ENCODE assay signal across 10 mouse cellular contexts in the genomic region with DNA sequence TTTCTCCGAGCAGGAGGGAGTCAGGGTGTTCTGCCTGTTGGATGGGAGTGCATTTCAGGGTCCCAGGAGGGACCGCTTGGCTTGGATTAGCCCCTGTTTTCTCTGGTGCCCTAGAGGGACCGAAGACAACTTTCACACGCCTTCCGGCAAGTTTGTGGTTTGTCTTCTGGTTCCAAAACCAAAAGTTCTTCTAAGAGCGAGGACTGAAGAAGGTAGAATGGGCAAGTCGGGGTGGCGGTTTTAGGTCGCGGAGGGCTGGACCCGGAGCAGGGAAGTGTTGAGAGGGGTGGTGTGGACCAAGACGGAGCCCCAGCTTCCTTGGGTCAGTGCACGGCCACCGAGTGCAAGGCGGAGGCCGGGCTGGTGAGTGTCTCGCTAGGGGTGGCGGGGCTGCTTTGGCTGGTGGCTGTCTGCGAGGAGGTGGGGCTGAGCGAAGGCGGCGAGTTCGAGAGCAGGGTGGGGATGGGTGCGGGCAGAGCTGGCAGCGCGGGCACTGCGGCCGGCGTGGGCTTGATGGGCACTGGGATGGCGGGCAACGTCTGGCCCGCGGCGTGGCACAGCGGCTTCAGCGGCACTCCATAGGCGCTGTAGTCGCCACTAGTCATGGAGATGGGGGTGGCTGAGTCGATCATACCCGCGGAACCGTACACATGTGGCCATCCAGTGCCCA. TPM values are rescaled to one million over a fixed set of nuclear protein-coding genes. Genes with fewer than 3 reads are reported as not detected.
A peak's percentile ranks its signal among the peaks of the same experiment; 100 is the strongest.
DNase-seq lines count a peak whose midpoint lies in the region; ATAC-seq and TF ChIP-seq lines count a peak whose summit lies in the region.
"Had no signal": no experiment of that assay in that cellular context is flagged by ENCODE, and none has a peak within 500 bp of the region (broad histone marks: within the 10 kb centered on the region; RNA-seq: fewer than 3 reads in every experiment).

No protein-coding gene starts in this region.

- peak overlapping the region; percentile 28 for H3K4me3 ChIP-seq in heart, postnatal 0 days (ENCODE audit: low read depth, low read length)
- peak overlapping the region; percentile 36 for H3K4me3 ChIP-seq in hindbrain, embryonic 14.5 days (replicated peaks; ENCODE audit: low read length)
- peak overlapping the region; percentile 40 for H3K4me3 ChIP-seq in midbrain, postnatal 0 days (ENCODE audit: low read depth, low read length)

- ATAC-seq in heart, postnatal 0 days (ENCODE audit: insufficient read depth, low read depth), result no peak
- ATAC-seq in hindbrain, embryonic 14.5 days (ENCODE audit: low FRiP score), result no peak
- ATAC-seq in midbrain, postnatal 0 days (ENCODE audit: low FRiP score), result no peak

- no peak for DNase-seq in heart, postnatal 0 days (ENCODE audit: low spot score)
- DNase-seq in heart, postnatal 14 days, result no peak
- peak; percentile 55 for DNase-seq in embryo, embryonic 9.5 days (ENCODE audit: extremely low spot score)
- no peak for DNase-seq in hindbrain, embryonic 14.5 days (ENCODE audit: low spot score)
- no peak for DNase-seq in midbrain, postnatal 0 days (ENCODE audit: low spot score)
- DNase-seq in left cerebral cortex, postnatal 25 days (ENCODE audit: low spot score in 2 of 2), result no peak
- no peak for DNase-seq in urinary bladder, postnatal 25 days (ENCODE audit: low spot score)
- no peak for DNase-seq in right cerebral cortex, adult 2 months (ENCODE audit: low spot score in 2 of 2)

- under 1% methylated on average over 42 of the region's 42 CpGs for whole genome bisulfite sequencing in heart, postnatal 0 days
- WGBS in hindbrain, embryonic 14.5 days, result under 1% methylated on average over 42 of the region's 42 CpGs
- 0% methylated on average over 38 of the region's 42 CpGs for WGBS in midbrain, postnatal 0 days

- H3K9me3 ChIP-seq in heart, postnatal 0 days (replicated peaks; ENCODE audit: control insufficient read depth, low read length), result no peaks in the 10 kb centered on the region; the same call in 1 of the 2 replicates
- no peaks in the 10 kb centered on the region for H3K9me3 ChIP-seq in hindbrain, embryonic 14.5 days (ENCODE audit: control insufficient read depth, low read length)
- no peaks in the 10 kb centered on the region for H3K9me3 ChIP-seq in midbrain, postnatal 0 days (ENCODE audit: low read length)

- intact Hi-C loops in heart, postnatal 14 days (cut with DNase I), result no loop called here
- intact Hi-C loops in left cerebral cortex, postnatal 25 days (cut with DNase I), result no loop called here

- no peaks in the 10 kb centered on the region for H3K36me3 ChIP-seq in heart, postnatal 0 days (replicated peaks; ENCODE audit: control insufficient read depth, insufficient read depth, low read length)
- H3K36me3 ChIP-seq in hindbrain, embryonic 14.5 days (replicated peaks; ENCODE audit: control insufficient read depth, insufficient read depth), result no peaks in the 10 kb centered on the region
- no peaks in the 10 kb centered on the region for H3K36me3 ChIP-seq in midbrain, postnatal 0 days (ENCODE audit: insufficient read depth, low read length)

- TF ChIP-seq CTCF in heart, postnatal 0 days (IDR thresholded peaks at IDR 0.05; ENCODE audit: low read depth), result no peak
- TF ChIP-seq CTCF in midbrain, postnatal 0 days (IDR thresholded peaks at IDR 0.05), result no peak

- TF ChIP-seq EP300 in heart, postnatal 0 days (IDR thresholded peaks at IDR 0.05; ENCODE audit: low read depth), result no peak

- H3K27me3 ChIP-seq in heart, postnatal 0 days (ENCODE audit: control insufficient read depth, insufficient read depth, low read length), result peaks cover 100% of the 10 kb centered on the region
- peaks cover 100% of the 10 kb centered on the region for H3K27me3 ChIP-seq in hindbrain, embryonic 14.5 days (ENCODE audit: control insufficient read depth, insufficient read depth, low read length)
- H3K27me3 ChIP-seq in midbrain, postnatal 0 days (ENCODE audit: insufficient read depth, low read length), result peaks cover 71% of the 10 kb centered on the region

- no peak overlapping the region for H3K27ac ChIP-seq in heart, postnatal 0 days (ENCODE audit: low read depth)
- H3K27ac ChIP-seq in hindbrain, embryonic 14.5 days, result peak overlapping the region; percentile 62
- peak overlapping the region; percentile 51; the same call in 1 of the 2 replicates for H3K27ac ChIP-seq in midbrain, postnatal 0 days (ENCODE audit: low read depth, low read length)
- H3K27ac ChIP-seq: macrophage had no signal

- H3K9ac ChIP-seq in heart, postnatal 0 days (replicated peaks; ENCODE audit: low read depth, low read length), result no peak overlapping the region
- H3K9ac ChIP-seq in hindbrain, embryonic 14.5 days, result peak overlapping the region; percentile 57
- H3K9ac ChIP-seq in midbrain, postnatal 0 days (replicated peaks; ENCODE audit: low read length, poor library complexity, severe bottlenecking), result 0 out of 2 replicates have a peak overlapping the region, but pooled peaks have one; percentile 42

- H3K4me1 ChIP-seq in heart, postnatal 0 days (ENCODE audit: control insufficient read depth, insufficient read depth), result no peaks in the 10 kb centered on the region
- H3K4me1 ChIP-seq in hindbrain, embryonic 14.5 days (replicated peaks; ENCODE audit: control insufficient read depth, insufficient read depth, low read length), result peaks cover 2% of the 10 kb centered on the region; the same call in 1 of the 2 replicates
- no peaks in the 10 kb centered on the region for H3K4me1 ChIP-seq in midbrain, postnatal 0 days (ENCODE audit: insufficient read depth, low read length)

- peak overlapping the region; percentile 37; the same call in 1 of the 2 replicates for H3K4me2 ChIP-seq in heart, postnatal 0 days (ENCODE audit: low read depth, low read length)
- peak overlapping the region; percentile 49 for H3K4me2 ChIP-seq in hindbrain, embryonic 14.5 days (replicated peaks)
- peak overlapping the region; percentile 46 for H3K4me2 ChIP-seq in midbrain, postnatal 0 days (ENCODE audit: low read depth, low read length, poor library complexity, severe bottlenecking)

RNA-seq across cellular contexts. Expression of a gene that starts 1.7 kb away (rescaled TPM):
- not detected in 2 replicates for total RNA-seq in heart, postnatal 0 days (2014; rRNA removed; ENCODE audit: low replicate concordance)
- not detected in 2 replicates for polyA plus RNA-seq in heart, postnatal 0 days (2015; fragmentation: Nextera tagmentation; extraction: Ambion mirVana)
- total RNA-seq in heart, postnatal 14 days (2021), result under 1 TPM in 1 of 2 experiments, not detected in 1; 0.07 TPM
- 5.2 and 6.1 TPM in 2 replicates for polyA plus RNA-seq in hindbrain, embryonic 14.5 days (2014; fragmentation: Nextera tagmentation; extraction: Ambion mirVana)
- total RNA-seq in midbrain, postnatal 0 days (2014; rRNA removed), result 18.0 and 18.1 TPM in 2 replicates
- polyA plus RNA-seq in midbrain, postnatal 0 days (2015; fragmentation: Nextera tagmentation; extraction: Ambion mirVana), result 16.5 and 18.5 TPM in 2 replicates
- total RNA-seq in left cerebral cortex, postnatal 25 days (2021), result not detected
- total RNA-seq: gastrocnemius, adult 18-20 months had no signal
- polyA plus RNA-seq: macrophage had no signal

Comparison
In these comparisons a context has a peak if more than half of its experiments do, and no peak if none do; other contexts are left out.
1. RNA of a gene that starts 1.7 kb away (total RNA-seq): 18.0 to 18.1 TPM in midbrain, postnatal 0 days; 0.07 TPM in heart, postnatal 14 days, not detected in left cerebral cortex, postnatal 25 days and not detected in heart, postnatal 0 days; every median in the first group is over 10 times any median in the second.
2. Peak in every context shown above with its lines, with median percentiles within 50 percentile points of each other: H3K4me2 ChIP-seq and H3K4me3 ChIP-seq.